Mouse (Mus musculus) MEL (cell line): ENCODE measurements around the gene Zfp60. TPM values are rescaled to one million over a fixed set of nuclear protein-coding genes. Genes with fewer than 3 reads are reported as not detected.
A peak's percentile ranks its signal among the peaks of the same experiment; 100 is the strongest.

Experiments used
- DNase-seq: peaks from one replicate; pipeline ENCODE4 v3.0.0; 2011; ENCODE audit warnings: low read depth, low spot score
- H3K27ac ChIP-seq: 2 replicates; pipeline ENCODE4 v1.5.1; 2012; ENCODE audit warnings: low read depth, mild to moderate bottlenecking, control low read depth, low read length, moderate library complexity; ENCODE audit not compliant: control insufficient read depth
- H3K27me3 ChIP-seq, 2 experiments: fragments of 150-350 bp in 1 of 2; sonication (generic) in 1 of 2; 2 replicates each; pipeline ENCODE4 v1.6.1; 2012; ENCODE audit warnings: low read length in 2 of 2, mild to moderate bottlenecking in 2 of 2, improper control_type of control experiment in 1 of 2, moderate library complexity in 1 of 2; ENCODE audit not compliant: insufficient read depth in 2 of 2, control insufficient read depth in 1 of 2
- H3K36me3 ChIP-seq, 2 experiments: 2 replicates each; pipeline ENCODE4 v1.6.1; 2012 to 2014; ENCODE audit warnings: low read length in 2 of 2, improper control_type of control experiment in 1 of 2, inconsistent platforms in 1 of 2, mild to moderate bottlenecking in 1 of 2; ENCODE audit not compliant: insufficient read depth in 2 of 2, control insufficient read depth in 1 of 2
- H3K4me1 ChIP-seq, 2 experiments: fragments of 150-350 bp in 1 of 2; sonication (generic) in 1 of 2; 2 replicates each; pipeline ENCODE4 v1.6.1; 2012; ENCODE audit warnings: low read length in 2 of 2, improper control_type of control experiment in 1 of 2, mild to moderate bottlenecking in 1 of 2; ENCODE audit not compliant: insufficient read depth in 2 of 2, control insufficient read depth in 1 of 2
- H3K4me3 ChIP-seq, 2 experiments: fragments of 150-350 bp in 1 of 2; sonication (generic) in 1 of 2; 2 replicates each; pipeline ENCODE4 v1.5.1; 2012; ENCODE audit warnings: low read depth in 2 of 2, low read length in 2 of 2, mild to moderate bottlenecking in 2 of 2, moderate library complexity in 2 of 2, control low read depth in 1 of 2, improper control_type of control experiment in 1 of 2; ENCODE audit not compliant: control insufficient read depth in 1 of 2, insufficient read depth in 1 of 2
- H3K79me2 ChIP-seq: 2 replicates; pipeline ENCODE4 v1.6.1; 2012; ENCODE audit warnings: mild to moderate bottlenecking, low read length, moderate library complexity; ENCODE audit not compliant: control insufficient read depth, poor library complexity, insufficient read depth
- H3K9ac ChIP-seq: 2 replicates; pipeline ENCODE4 v1.6.1; 2012; ENCODE audit warnings: low read depth, mild to moderate bottlenecking, control low read depth, low read length, moderate library complexity; ENCODE audit not compliant: control insufficient read depth, poor library complexity, severe bottlenecking
- H3K9me3 ChIP-seq: fragments of 150-350 bp; sonication (generic); replicated peaks from 2 replicates; pipeline ENCODE4 v1.6.1; 2012; ENCODE audit warnings: mild to moderate bottlenecking, low read length, improper control_type of control experiment, moderate library complexity; ENCODE audit not compliant: insufficient read depth
- BHLHE40 ChIP-seq: IDR thresholded peaks from 2 replicates; pipeline ENCODE4 v1.6.1; 2012; ENCODE audit warnings: low read depth, mild to moderate bottlenecking, inconsistent platforms, low read length, improper control_type of control experiment, borderline replicate concordance
- CTCF ChIP-seq, 3 experiments: IDR thresholded peaks in 2 of 3; conservative IDR thresholded peaks in 1 of 3; 2 replicates each; pipeline ENCODE4 v1.5.1; 2011 to 2012; ENCODE audit warnings: low read length in 3 of 3, low read depth in 2 of 3, mild to moderate bottlenecking in 2 of 3, improper control_type of control experiment in 1 of 3, inconsistent platforms in 1 of 3, mixed read lengths in 1 of 3, moderate library complexity in 1 of 3; ENCODE audit not compliant: control insufficient read depth in 1 of 3, insufficient read depth in 1 of 3, poor library complexity in 1 of 3, severe bottlenecking in 1 of 3
- EP300 ChIP-seq, 2 experiments: IDR thresholded peaks; 2 replicates each; pipeline ENCODE4 v1.6.1; 2011; ENCODE audit warnings: improper control_type of control experiment in 2 of 2, low read length in 2 of 2, low read depth in 1 of 2, mild to moderate bottlenecking in 1 of 2
- GABPA ChIP-seq: IDR thresholded peaks from 2 replicates; pipeline ENCODE4 v1.6.1; 2012; ENCODE audit warnings: low read depth, mild to moderate bottlenecking, inconsistent platforms, low read length, improper control_type of control experiment, moderate library complexity
- MAFK ChIP-seq: IDR thresholded peaks from 2 replicates; pipeline ENCODE4 v1.6.1; 2011; ENCODE audit warnings: low read depth, mild to moderate bottlenecking, low read length, improper control_type of control experiment, borderline replicate concordance
- MAX ChIP-seq: IDR thresholded peaks from 2 replicates; pipeline ENCODE4 v1.6.1; 2011; ENCODE audit warnings: low read length, improper control_type of control experiment
- MXI1 ChIP-seq: IDR thresholded peaks from 2 replicates; pipeline ENCODE4 v1.6.1; 2011; ENCODE audit warnings: mild to moderate bottlenecking, low read depth, low read length, improper control_type of control experiment
- MYB ChIP-seq: IDR thresholded peaks from 2 replicates; pipeline ENCODE4 v1.6.1; 2011; ENCODE audit warnings: mild to moderate bottlenecking, low read depth, low read length, improper control_type of control experiment
- MYC ChIP-seq: IDR thresholded peaks from 2 replicates; pipeline ENCODE4 v1.6.1; 2011; ENCODE audit warnings: low read depth, mild to moderate bottlenecking, low read length, improper control_type of control experiment, moderate library complexity
- NELFE ChIP-seq: IDR thresholded peaks from 2 replicates; pipeline ENCODE4 v1.6.1; 2011; ENCODE audit warnings: low read depth, low read length, improper control_type of control experiment
- NRF1 ChIP-seq: IDR thresholded peaks from 2 replicates; pipeline ENCODE4 v1.6.1; 2014; ENCODE audit warnings: low read depth, mild to moderate bottlenecking, inconsistent platforms, low read length, improper control_type of control experiment, moderate library complexity; ENCODE audit not compliant: poor library complexity, insufficient read depth, severe bottlenecking
- POLR2A ChIP-seq, 2 experiments: IDR thresholded peaks; 2 replicates each; pipeline ENCODE4 v1.6.1; 2011 to 2012; ENCODE audit warnings: low read length in 2 of 2, mild to moderate bottlenecking in 2 of 2, control low read depth in 1 of 2, improper control_type of control experiment in 1 of 2, low read depth in 1 of 2, moderate library complexity in 1 of 2; ENCODE audit not compliant: control insufficient read depth in 1 of 2, insufficient read depth in 1 of 2, poor library complexity in 1 of 2
- POLR2AphosphoS2 ChIP-seq: IDR thresholded peaks from 2 replicates; pipeline ENCODE4 v1.6.1; 2011; ENCODE audit warnings: low read length, improper control_type of control experiment
- POLR2AphosphoS5 ChIP-seq: IDR thresholded peaks from 2 replicates; pipeline ENCODE4 v1.6.1; 2012; ENCODE audit warnings: low read depth, borderline replicate concordance, mild to moderate bottlenecking, inconsistent platforms, low read length, moderate library complexity, mixed read lengths
- RAD21 ChIP-seq: IDR thresholded peaks from 2 replicates; pipeline ENCODE4 v1.6.1; 2011; ENCODE audit warnings: mild to moderate bottlenecking, low read depth, low read length, improper control_type of control experiment
- SIN3A ChIP-seq: IDR thresholded peaks from 2 replicates; pipeline ENCODE4 v1.6.1; 2012; ENCODE audit warnings: low read length, improper control_type of control experiment, inconsistent platforms
- SMC3 ChIP-seq: IDR thresholded peaks from 2 replicates; pipeline ENCODE4 v1.6.1; 2011; ENCODE audit warnings: low read depth, low read length, improper control_type of control experiment
- UBTF ChIP-seq: IDR thresholded peaks from 2 replicates; pipeline ENCODE4 v1.6.1; 2012; ENCODE audit warnings: low read depth, mild to moderate bottlenecking, inconsistent platforms, low read length, improper control_type of control experiment, moderate library complexity, borderline replicate concordance; ENCODE audit not compliant: insufficient read depth
- USF1 ChIP-seq: IDR thresholded peaks from 2 replicates; pipeline ENCODE4 v1.6.1; 2014; ENCODE audit warnings: low read depth, mild to moderate bottlenecking, inconsistent platforms, low read length, improper control_type of control experiment, moderate library complexity
- ZNF384 ChIP-seq: IDR thresholded peaks from 2 replicates; pipeline ENCODE4 v1.6.1; 2012; ENCODE audit warnings: low read depth, mild to moderate bottlenecking, inconsistent platforms, low read length, improper control_type of control experiment
- polyA plus RNA-seq, 2 experiments: library from polyadenylated mRNA; stranded (reverse) in 1 of 2; unstranded in 1 of 2; fragments of >175 nt in 1 of 2; fragments of >200 nt in 1 of 2; gene quantifications; 2 replicates each; pipeline versions ENCODE4 v1.2.1 to v1.2.4; 2012; ENCODE audit warnings: low replicate concordance in 2 of 2, low read depth in 1 of 2; ENCODE audit not compliant: insufficient read length in 2 of 2, insufficient read depth in 1 of 2, missing spikeins in 1 of 2
- total RNA-seq: library from RNA; depleted of rRNA; stranded (reverse); fragments of 300-350 nt; gene quantifications from 2 replicates; pipeline ENCODE4 v1.2.3, GENCODE M21; 2012

Gene Zfp60
- total and polyA plus RNA-seq, 3 experiments, result 4.2 to 137 (median 6.7) TPM

DNA sequence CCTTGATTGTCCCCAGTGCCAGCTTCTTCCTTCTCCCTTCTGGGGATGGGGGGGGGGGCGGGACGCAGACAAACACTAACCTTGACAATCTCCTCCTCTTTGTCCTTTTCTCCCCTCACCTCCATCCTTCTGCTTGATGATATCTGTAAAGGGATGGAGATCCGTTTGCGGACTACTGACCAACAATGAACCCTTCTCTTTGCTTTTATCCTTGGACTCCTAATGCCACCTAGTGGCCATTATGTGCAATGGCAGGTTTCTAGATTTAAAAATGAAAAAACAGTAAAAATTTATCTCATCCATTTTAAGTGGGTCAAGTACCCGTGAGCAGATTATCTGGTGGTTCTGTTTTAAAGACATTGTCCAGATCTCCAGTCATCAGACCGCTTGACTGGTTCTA is 45.5 kb upstream of the Zfp60 start (continued):
- TF ChIP-seq UBTF (no peak), SMC3 (peak; percentile 63), NELFE (no peak), CTCF (IDR thresholded peaks at IDR 0.05 in 2 of 3, conservative IDR thresholded peaks at IDR 0.05 in 1 of 3; ENCODE audit: control insufficient read depth in 1 of 3, insufficient read depth in 1 of 3, low read depth in 2 of 3, low read length in 3 of 3, poor library complexity in 1 of 3, severe bottlenecking in 1 of 3) (peak; percentile 25 to 82 (median 77); a peak in 5 of 6 replicates), MYC (no peak), RAD21 (peak; percentile 77)
- TF ChIP-seq, all 39 proteins: peak for 7

DNA sequence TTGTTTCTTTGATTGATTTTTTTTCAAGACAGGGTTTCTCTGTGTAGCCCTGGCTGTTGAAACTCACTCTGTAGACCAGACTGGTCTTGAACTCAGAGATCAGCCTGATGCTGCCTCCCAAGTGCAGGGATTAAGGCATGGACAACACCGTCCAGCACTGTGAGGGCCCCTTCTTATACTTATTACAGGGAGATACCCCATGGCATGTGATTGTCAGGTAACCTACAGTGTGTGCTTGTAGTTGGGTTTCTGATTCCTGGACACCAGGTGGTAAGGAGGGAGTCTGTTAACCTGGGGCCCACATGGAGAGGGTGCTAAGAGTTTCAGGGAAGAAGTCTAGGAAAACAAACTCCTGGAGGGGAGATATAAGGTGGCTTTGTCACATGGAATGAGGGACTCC is 44.1 kb upstream of the Zfp60 start:
- DNase-seq, result no peak
- Histone ChIP-seq H3K9me3 (no peaks in the 10 kb centered on the region), H3K4me1 (peaks cover 0 to 6% of the 10 kb centered on the region in 2 experiments; a peak in 2 of 4 replicates)
- no peak for TF ChIP-seq BHLHE40
- TF ChIP-seq ZNF384, result no peak
- TF ChIP-seq MAX, result no peak
- no peak for TF ChIP-seq MAFK
- TF ChIP-seq, all 39 proteins: peak for 0
- Histone ChIP-seq H3K79me2 (peaks cover 2% of the 10 kb centered on the region; the same call in 1 of the 2 replicates), H3K36me3 (peaks cover 0 to 3% of the 10 kb centered on the region in 2 experiments; a peak in 1 of 4 replicates), H3K9ac (no peak overlapping the region), H3K4me3 (no peak overlapping the region), H3K27ac (no peak overlapping the region), H3K27me3 (no peaks in the 10 kb centered on the region)

DNA sequence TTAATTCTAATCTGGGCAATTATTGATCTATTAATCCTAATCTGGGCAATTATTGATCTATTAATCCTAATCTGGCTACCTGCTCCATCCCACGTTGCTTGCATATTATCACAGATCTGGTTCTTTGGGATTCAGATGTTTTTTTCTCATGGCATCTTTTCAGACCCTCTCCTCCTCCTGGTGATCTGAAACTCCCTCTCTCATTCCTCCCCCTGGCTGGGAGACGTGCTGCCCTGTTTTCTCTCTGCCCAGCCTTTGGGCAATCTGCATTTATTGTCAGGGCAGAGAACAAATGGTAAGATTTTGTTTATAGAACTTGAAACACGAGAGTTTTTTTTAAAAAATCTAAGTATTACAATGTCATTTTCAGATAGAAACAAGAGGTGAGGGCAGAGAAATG is 43.4 kb upstream of the Zfp60 start:
- no peak overlapping the region; the same call in 1 of the 2 replicates for H3K9ac ChIP-seq
- H3K27me3 ChIP-seq, result no peaks in the 10 kb centered on the region
- no peak overlapping the region for H3K27ac ChIP-seq
- H3K4me1 ChIP-seq, result peaks cover 0 to 6% of the 10 kb centered on the region in 2 experiments; a peak in 2 of 4 replicates
- TF ChIP-seq NRF1 (no peak), POLR2A (IDR thresholded peaks at IDR 0.05; ENCODE audit: control insufficient read depth in 1 of 2, insufficient read depth in 1 of 2, low read depth in 1 of 2, low read length in 2 of 2, poor library complexity in 1 of 2) (no peak), NELFE (no peak), POLR2AphosphoS2 (no peak), CTCF (IDR thresholded peaks at IDR 0.05 in 2 of 3, conservative IDR thresholded peaks at IDR 0.05 in 1 of 3; ENCODE audit: control insufficient read depth in 1 of 3, insufficient read depth in 1 of 3, low read depth in 2 of 3, low read length in 3 of 3, poor library complexity in 1 of 3, severe bottlenecking in 1 of 3) (no peak), GABPA (no peak), MYB (no peak), MXI1 (no peak), SIN3A (no peak), POLR2AphosphoS5 (no peak), USF1 (no peak), EP300 (IDR thresholded peaks at IDR 0.05; ENCODE audit: low read depth in 1 of 2, low read length in 2 of 2) (no peak), BHLHE40 (no peak)
- DNase-seq, result no peak
- no peak overlapping the region; a peak in 1 of 4 replicates for H3K4me3 ChIP-seq
- H3K79me2 ChIP-seq, result peaks cover 2% of the 10 kb centered on the region; the same call in 1 of the 2 replicates
- H3K9me3 ChIP-seq, result no peaks in the 10 kb centered on the region
- peaks cover 0 to 3% of the 10 kb centered on the region in 2 experiments; a peak in 1 of 4 replicates for H3K36me3 ChIP-seq
